Mouse (Mus musculus) intestine, embryonic 15.5 days (tissue): ENCODE measurements at regions not wholly inside any gene's neighbourhood (a gene's known extent, or its start where the extent isn't known, plus 50 kb on each side); places are given as distances from the start of the nearest gene placed in this dataset.

ENCODE experiments used
- ATAC-seq: fragments of 200-750 bp; cut with Nextera tagmentation; 2 replicates; pipeline ENCODE4 v1.8.0; 2017; ENCODE audit warnings: moderate TSS enrichment, moderate library complexity
- H3K27ac ChIP-seq: fragments of 300-500 bp; sonication (generic); 2 replicates; pipeline ENCODE4 v1.5.1; 2015; ENCODE audit warnings: mild to moderate bottlenecking, inconsistent platforms
- H3K27me3 ChIP-seq: fragments of 300-500 bp; sonication (generic); replicated peaks from 2 replicates; pipeline ENCODE4 v1.6.1; 2015; ENCODE audit warnings: inconsistent platforms
- H3K36me3 ChIP-seq: fragments of 300-500 bp; sonication (generic); 2 replicates; pipeline ENCODE4 v1.6.1; 2015; ENCODE audit warnings: inconsistent platforms
- H3K4me1 ChIP-seq: fragments of 300-500 bp; sonication (generic); replicated peaks from 2 replicates; pipeline ENCODE4 v1.6.1; 2015; ENCODE audit warnings: inconsistent platforms
- H3K4me2 ChIP-seq: fragments of 300-500 bp; sonication (generic); replicated peaks from 2 replicates; pipeline ENCODE4 v1.6.1; 2015; ENCODE audit warnings: mild to moderate bottlenecking, inconsistent platforms
- H3K4me3 ChIP-seq: fragments of 300-500 bp; sonication (generic); replicated peaks from 2 replicates; pipeline ENCODE4 v1.5.1; 2015; ENCODE audit warnings: inconsistent platforms
- H3K9ac ChIP-seq: fragments of 300-500 bp; sonication (generic); 2 replicates; pipeline ENCODE4 v1.6.1; 2015; ENCODE audit warnings: inconsistent platforms
- H3K9me3 ChIP-seq: fragments of 300-500 bp; sonication (generic); 2 replicates; pipeline ENCODE4 v1.6.1; 2016; ENCODE audit warnings: inconsistent platforms
- WGBS: fragments of 180-500 bp; shearing (Covaris S2); methylation state at CpG from one replicate; pipeline ENCODE4 v1.1.7; 2015; 5-methylcytosine and 5-hydroxymethylcytosine counted together

DNA sequence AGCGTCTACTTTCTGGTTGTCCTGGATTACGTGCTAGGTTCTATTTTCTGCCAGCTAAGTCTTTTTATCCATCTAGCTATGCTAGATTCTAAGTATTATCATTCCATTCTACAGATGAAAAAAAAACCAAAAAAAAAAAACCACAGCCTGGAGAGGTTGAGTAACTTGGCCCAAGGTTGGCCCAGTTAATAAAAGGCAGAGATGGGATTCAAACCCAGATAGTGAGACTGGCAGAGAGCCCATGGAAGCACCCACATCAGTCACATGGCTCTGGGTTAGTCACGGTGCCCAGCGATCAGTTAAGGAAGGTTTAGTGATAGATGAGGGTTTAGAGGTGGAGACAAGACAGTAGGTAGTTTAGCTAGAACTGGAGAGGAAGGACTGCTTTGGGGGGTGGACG lies 1150.8 kb upstream of the A1bg start:
- no peak for ATAC-seq
- WGBS = 95% methylated on average over 5 of the region's 5 CpGs

DNA sequence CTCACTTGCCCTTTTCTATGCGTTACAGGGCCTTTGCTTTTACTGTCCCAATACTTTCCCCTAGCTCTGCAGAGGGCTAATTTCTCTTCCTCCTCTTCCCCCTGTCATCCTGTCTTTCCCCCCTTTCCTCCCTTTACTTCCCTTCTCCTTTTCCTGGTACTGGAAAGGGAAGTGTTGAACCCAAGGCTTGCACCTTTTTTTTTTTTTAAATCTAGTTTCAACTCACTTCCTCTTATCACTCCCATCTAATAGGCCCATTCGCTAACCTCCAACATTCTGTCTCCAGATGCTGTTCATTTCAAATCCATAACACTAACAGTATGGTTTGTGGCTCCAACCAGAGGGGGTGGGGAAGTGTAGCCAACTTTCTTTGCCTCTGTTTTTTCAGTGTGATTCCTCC lies 1148.5 kb upstream of the A1bg start:
- H3K4me1 ChIP-seq = no peaks in the 10 kb centered on the region
- ATAC-seq = no peak
- no peak overlapping the region for H3K4me2 ChIP-seq
- H3K4me3 ChIP-seq = no peak overlapping the region
- no peak overlapping the region for H3K27ac ChIP-seq
- no peak overlapping the region for H3K9ac ChIP-seq
- WGBS = 77% methylated on average over 2 of the region's 2 CpGs
- no peaks in the 10 kb centered on the region for H3K36me3 ChIP-seq
- no peaks in the 10 kb centered on the region for H3K9me3 ChIP-seq
- no peaks in the 10 kb centered on the region for H3K27me3 ChIP-seq

More for the DNA sequence above, 1150.8 kb upstream of the A1bg start:
- no peak overlapping the region for H3K4me2 ChIP-seq
- no peak overlapping the region for H3K9ac ChIP-seq
- H3K9me3 ChIP-seq = no peaks in the 10 kb centered on the region
- H3K27ac ChIP-seq = no peak overlapping the region
- H3K36me3 ChIP-seq = no peaks in the 10 kb centered on the region
- no peaks in the 10 kb centered on the region for H3K27me3 ChIP-seq
- no peak overlapping the region for H3K4me3 ChIP-seq
- H3K4me1 ChIP-seq = no peaks in the 10 kb centered on the region

DNA sequence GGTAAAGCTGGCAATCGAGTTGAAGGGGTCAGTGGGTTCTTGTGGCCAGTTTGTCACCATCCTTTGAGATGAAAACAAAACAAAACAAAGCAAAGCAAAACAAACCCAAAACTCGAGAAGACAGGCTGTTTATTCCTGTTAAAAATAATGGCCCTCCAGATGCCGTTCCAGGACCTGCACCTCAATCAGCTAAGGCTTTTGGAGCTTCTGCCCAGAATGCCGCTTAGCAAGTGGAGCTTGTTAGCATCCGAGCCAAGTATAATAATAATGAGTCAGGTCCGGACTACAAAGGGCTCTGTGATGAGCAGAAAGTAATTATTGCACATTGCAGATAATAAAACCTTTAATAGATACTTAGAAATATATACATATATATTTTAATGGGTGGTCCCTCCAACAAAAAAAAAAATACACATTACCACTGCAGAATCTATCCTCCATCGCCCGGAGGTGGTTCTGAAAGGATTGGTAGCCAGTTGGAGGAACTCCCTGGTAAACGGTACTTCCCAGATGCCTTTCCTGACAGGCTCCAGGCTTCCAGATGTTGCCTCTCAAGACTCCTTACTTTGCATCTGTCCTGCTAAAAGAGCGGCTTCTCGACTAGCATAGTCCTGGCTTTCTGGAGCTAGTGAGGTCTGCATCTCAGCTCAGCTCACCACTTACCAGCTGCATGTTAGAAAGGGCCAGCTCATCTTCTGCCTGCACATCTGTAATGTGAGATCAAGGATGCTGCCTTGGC lies 1145.8 kb upstream of the A1bg start:
- no peaks in the 10 kb centered on the region for H3K4me1 ChIP-seq
- WGBS = 46% methylated on average over 11 of the region's 11 CpGs
- no peaks in the 10 kb centered on the region for H3K9me3 ChIP-seq

DNA sequence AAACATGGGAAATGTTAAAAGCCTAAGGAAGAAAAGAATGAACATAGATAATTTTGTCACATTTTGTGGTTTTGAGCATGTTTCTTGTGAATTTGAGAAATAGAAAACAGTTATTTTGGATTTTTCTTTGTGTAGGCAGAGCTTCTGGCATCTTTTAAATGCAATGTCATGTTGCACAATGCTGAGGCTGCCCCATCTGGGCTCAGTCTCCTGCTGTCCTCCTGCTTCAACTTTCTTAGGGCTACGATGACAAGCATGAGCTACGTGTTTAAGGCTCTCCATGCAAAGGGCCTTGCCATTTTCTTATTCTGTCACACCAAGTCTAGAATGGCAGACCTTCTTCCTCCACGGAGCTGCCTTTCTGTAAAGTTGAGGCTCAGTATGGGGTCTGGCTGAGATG lies 1141.6 kb upstream of the A1bg start:
- no peaks in the 10 kb centered on the region for H3K9me3 ChIP-seq
- no peak overlapping the region for H3K9ac ChIP-seq
- WGBS = 92% methylated on average over 3 of the region's 3 CpGs
- no peaks in the 10 kb centered on the region for H3K4me1 ChIP-seq
- H3K27me3 ChIP-seq = no peaks in the 10 kb centered on the region
- H3K36me3 ChIP-seq = no peaks in the 10 kb centered on the region
- H3K4me2 ChIP-seq = no peak overlapping the region
- no peak for ATAC-seq
- H3K4me3 ChIP-seq = no peak overlapping the region
- H3K27ac ChIP-seq = no peak overlapping the region

More for the DNA sequence above, 1145.8 kb upstream of the A1bg start:
- no peak overlapping the region for H3K27ac ChIP-seq
- H3K4me2 ChIP-seq = no peak overlapping the region
- no peak overlapping the region for H3K9ac ChIP-seq
- 0 out of 2 replicates have a peak, but pooled peaks have one; percentile 12 for ATAC-seq
- H3K4me3 ChIP-seq = no peak overlapping the region
- no peaks in the 10 kb centered on the region for H3K36me3 ChIP-seq
- no peaks in the 10 kb centered on the region for H3K27me3 ChIP-seq

DNA sequence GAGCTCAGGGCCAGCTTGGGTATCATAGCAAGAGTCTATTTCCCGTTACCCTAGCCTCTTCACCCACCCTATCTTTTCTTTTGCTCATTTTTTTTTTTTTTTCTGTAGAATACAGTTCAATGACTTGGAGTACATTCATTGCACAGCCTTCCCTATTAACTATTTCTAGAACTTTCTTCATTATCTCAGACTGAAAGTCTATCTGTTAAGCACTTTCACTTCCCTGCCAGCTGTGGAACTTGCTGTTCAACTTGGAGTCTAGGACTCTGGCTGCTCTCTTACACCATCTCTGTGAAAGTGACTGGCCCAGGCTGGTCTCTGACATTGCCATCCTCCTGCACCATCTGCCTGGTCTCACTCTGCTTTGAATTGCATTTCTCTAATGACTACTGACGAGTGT lies 1134.6 kb upstream of the A1bg start:
- H3K36me3 ChIP-seq = no peaks in the 10 kb centered on the region
- no peak overlapping the region for H3K4me2 ChIP-seq
- H3K4me3 ChIP-seq = no peak overlapping the region
- no peaks in the 10 kb centered on the region for H3K9me3 ChIP-seq
- no peak for ATAC-seq
- H3K27ac ChIP-seq = no peak overlapping the region
- H3K4me1 ChIP-seq = peaks cover 7% of the 10 kb centered on the region; the same call in 1 of the 2 replicates
- no peak overlapping the region for H3K9ac ChIP-seq
- H3K27me3 ChIP-seq = no peaks in the 10 kb centered on the region
- WGBS = 84% methylated on average over 2 of the region's 2 CpGs

DNA sequence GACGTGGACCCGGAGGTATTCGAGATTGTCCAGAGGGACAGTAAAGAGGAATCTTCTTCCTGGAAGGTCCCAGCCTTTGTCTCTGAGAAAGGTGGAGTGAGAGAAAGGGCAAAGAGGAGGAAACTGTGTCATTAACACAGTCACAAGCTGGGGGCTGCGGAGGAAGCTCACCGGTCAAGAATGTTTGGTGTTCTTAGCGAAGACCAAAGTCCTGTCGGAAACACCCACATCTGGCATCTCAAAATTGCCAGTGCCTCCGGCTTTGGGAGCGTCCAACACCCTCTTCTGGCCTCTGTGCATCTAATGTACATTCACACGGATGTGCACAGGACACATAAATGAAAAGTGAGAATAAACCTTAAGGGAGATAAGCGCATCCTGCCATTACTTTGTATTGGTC lies 1134.1 kb upstream of the A1bg start:
- 81% methylated on average over 11 of the region's 11 CpGs for WGBS

DNA sequence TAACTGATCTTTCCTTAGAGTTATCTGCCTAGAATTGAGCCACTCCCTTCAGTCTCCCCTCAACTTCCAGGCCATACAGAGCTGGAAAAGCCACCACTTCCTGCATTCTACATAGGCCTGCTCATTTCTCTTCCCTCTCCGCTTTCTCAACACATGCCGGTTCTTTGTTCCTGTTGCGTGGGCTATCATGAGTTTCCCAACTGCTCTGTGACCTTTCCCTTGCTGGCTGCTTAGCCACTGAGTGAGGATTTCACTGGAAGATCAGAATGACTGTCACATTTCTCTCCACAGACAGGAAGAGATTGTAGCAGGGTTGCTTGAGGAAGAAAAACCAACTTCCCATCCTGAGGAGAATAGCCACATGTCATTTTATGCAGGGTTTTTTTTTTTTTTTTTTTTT lies 1133.6 kb upstream of the A1bg start:
- H3K4me1 ChIP-seq = peaks cover 7% of the 10 kb centered on the region; the same call in 1 of the 2 replicates
- H3K4me3 ChIP-seq = no peak overlapping the region
- H3K36me3 ChIP-seq = no peaks in the 10 kb centered on the region
- ATAC-seq = no peak
- no peak overlapping the region for H3K27ac ChIP-seq
- H3K27me3 ChIP-seq = no peaks in the 10 kb centered on the region
- no peaks in the 10 kb centered on the region for H3K9me3 ChIP-seq
- H3K4me2 ChIP-seq = no peak overlapping the region
- WGBS = 71% methylated on average over 3 of the region's 3 CpGs
- no peak overlapping the region for H3K9ac ChIP-seq

More for the DNA sequence above, 1134.1 kb upstream of the A1bg start:
- Histone ChIP-seq H3K4me1 (peaks cover 7% of the 10 kb centered on the region; the same call in 1 of the 2 replicates), H3K9ac (no peak overlapping the region), H3K4me3 (no peak overlapping the region), H3K4me2 (no peak overlapping the region), H3K36me3 (no peaks in the 10 kb centered on the region), H3K27ac (no peak overlapping the region), H3K9me3 (no peaks in the 10 kb centered on the region), H3K27me3 (no peaks in the 10 kb centered on the region)
- no peak for ATAC-seq

DNA sequence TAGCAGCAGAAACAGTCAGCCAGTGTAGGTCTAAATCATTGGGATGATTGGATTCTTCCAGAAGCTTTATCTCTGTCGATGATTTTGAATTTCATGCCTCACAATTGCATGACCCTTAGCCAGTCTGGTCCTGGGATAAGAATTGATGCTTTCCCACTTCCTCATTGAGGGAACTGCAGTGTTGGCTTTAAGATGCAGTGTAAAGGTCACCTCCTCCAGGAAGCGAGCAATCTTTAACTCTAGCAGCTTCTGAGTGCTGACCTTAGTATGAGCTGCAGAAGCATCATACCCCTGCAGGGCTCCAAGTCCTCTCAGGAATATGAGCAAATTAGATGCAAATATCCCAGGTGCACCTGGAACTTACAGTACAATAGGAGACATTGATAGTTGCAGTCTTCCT lies 1132.2 kb upstream of the A1bg start:
- peak; percentile 71 for ATAC-seq
- Histone ChIP-seq H3K4me2 (no peak overlapping the region), H3K9me3 (no peaks in the 10 kb centered on the region), H3K4me3 (no peak overlapping the region), H3K4me1 (peaks cover 7% of the 10 kb centered on the region; the same call in 1 of the 2 replicates), H3K27ac (no peak overlapping the region), H3K9ac (no peak overlapping the region), H3K27me3 (no peaks in the 10 kb centered on the region), H3K36me3 (no peaks in the 10 kb centered on the region)
- 46% methylated on average over 2 of the region's 2 CpGs for WGBS

DNA sequence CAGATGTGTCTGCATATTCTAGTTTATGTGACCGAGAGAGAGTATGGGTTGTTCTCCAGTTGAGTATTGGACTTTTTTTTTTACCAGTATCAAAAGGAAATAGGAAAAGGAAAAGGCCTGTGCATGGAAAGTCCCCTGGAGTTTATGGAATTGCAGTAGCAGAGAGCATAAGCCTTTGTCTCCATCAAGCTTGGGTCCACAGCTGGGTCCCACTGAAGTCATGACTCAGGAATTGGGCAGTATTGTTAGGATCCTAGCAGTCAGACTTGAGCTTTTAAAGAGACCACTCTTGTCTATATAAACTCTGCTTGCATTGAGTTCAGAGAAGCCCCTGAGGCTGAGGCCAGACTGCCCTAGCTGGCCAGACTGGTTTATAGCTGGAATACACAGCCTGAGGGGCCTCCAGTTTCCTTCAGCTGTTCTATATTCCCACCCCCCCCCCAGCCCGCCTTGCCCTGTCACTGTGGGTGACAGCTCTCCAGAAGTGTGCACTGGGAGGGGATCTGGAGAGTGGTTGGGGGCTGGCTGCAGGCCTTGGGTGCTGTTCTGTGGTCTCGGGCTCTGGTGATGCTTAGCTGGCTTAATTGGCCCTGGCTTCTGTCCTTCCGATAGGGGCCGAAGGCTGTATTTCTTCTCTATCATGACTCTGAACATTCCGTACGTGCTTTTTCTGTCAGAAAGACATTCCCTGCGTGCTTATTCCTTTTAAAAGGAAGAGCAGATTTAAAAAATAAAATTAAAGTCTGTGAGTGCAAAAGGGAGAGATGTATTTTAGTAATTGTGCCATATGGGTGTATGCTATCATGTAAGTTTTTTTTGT lies 1130.8 kb upstream of the A1bg start:
- H3K27me3 ChIP-seq = no peaks in the 10 kb centered on the region
- 44% methylated on average over 8 of the region's 8 CpGs for WGBS
- H3K4me1 ChIP-seq = peaks cover 7% of the 10 kb centered on the region; the same call in 1 of the 2 replicates
- no peaks in the 10 kb centered on the region for H3K9me3 ChIP-seq
- no peak overlapping the region for H3K4me3 ChIP-seq
- no peak overlapping the region for H3K4me2 ChIP-seq
- H3K27ac ChIP-seq = peak overlapping the region; percentile 58
- no peak overlapping the region for H3K9ac ChIP-seq
- peak; percentile 57 for ATAC-seq
- no peaks in the 10 kb centered on the region for H3K36me3 ChIP-seq

DNA sequence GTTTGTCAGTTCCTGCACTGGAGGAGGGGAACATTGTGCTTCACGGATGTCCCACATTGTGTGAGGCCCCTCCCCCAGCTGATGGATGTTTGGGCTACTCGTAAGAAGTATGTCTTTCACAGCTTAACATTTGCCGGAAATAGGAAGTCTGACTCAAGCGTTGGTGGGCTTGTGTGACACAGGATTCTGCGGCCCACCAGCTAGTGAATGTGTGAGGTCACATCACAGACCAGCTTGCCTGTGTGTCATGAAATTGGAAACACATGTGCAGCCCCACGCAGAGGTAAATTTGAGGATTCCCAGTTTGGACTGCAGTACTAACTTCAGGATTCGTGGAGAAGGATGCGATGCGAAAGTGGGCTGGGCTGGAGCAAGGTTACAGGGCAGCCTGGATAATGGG lies 1126.6 kb upstream of the A1bg start:
- WGBS = 68% methylated on average over 9 of the region's 9 CpGs
- Histone ChIP-seq H3K36me3 (no peaks in the 10 kb centered on the region), H3K4me2 (no peak overlapping the region), H3K9me3 (no peaks in the 10 kb centered on the region), H3K4me3 (no peak overlapping the region), H3K27ac (no peak overlapping the region), H3K27me3 (no peaks in the 10 kb centered on the region), H3K9ac (no peak overlapping the region), H3K4me1 (peaks cover 6% of the 10 kb centered on the region; the same call in 1 of the 2 replicates)
- ATAC-seq = no peak

DNA sequence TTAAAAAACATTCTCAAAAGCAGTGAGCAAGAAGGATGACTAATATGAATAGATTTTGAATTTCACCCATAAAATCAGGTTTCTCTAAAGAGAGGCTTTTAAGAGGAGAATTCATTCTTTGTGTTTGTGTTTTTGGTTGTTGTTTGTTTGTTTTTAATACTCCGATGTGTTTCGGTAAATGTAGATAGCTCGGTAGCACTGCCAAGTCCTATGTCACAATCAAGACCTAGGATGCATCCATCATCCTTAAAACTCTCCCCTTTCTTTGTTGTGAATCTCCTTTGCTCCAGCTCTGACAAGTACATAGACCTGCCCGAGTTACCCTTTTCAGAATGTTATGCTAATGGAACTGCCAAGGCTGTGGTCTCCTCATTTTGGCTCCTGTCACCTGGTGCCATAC lies 1126.2 kb upstream of the A1bg start:
- Histone ChIP-seq H3K9ac (no peak overlapping the region), H3K36me3 (no peaks in the 10 kb centered on the region), H3K27me3 (no peaks in the 10 kb centered on the region), H3K4me3 (no peak overlapping the region), H3K4me1 (peaks cover 6% of the 10 kb centered on the region; the same call in 1 of the 2 replicates), H3K27ac (no peak overlapping the region), H3K9me3 (no peaks in the 10 kb centered on the region), H3K4me2 (no peak overlapping the region)
- 84% methylated on average over 4 of the region's 4 CpGs for WGBS
- ATAC-seq = no peak

DNA sequence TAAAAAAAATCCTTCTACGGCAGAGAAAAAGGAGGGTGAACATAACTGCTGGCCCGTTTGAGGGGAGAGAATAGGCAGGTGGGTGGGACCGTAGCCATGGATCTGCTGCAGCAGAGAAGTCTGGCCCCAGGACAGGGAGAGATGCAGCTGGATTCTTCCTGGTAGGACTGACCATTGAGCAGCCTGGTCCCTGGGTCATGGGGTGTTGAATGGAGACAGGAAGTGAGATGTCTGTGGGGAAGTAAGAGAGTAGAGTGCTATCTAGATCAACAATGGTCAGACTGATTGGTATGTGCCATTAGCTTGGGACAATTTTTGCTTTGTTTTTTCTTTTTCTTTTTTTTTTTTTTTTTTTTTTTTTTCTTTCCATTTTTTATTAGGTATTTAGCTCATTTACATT lies 1123.5 kb upstream of the A1bg start:
- Histone ChIP-seq H3K27ac (no peak overlapping the region), H3K36me3 (no peaks in the 10 kb centered on the region), H3K27me3 (no peaks in the 10 kb centered on the region), H3K9me3 (no peaks in the 10 kb centered on the region), H3K4me2 (no peak overlapping the region), H3K4me3 (no peak overlapping the region), H3K9ac (no peak overlapping the region), H3K4me1 (0 out of 2 replicates have a peak, but pooled peaks cover 8% of the 10 kb centered on the region)
- ATAC-seq = no peak
- 82% methylated on average over 3 of the region's 3 CpGs for WGBS
